Mouse (Mus musculus): ENCODE results near the gene Ppp5c. TPM values are rescaled to one million over a fixed set of nuclear protein-coding genes. Genes with fewer than 3 reads are reported as not detected.

Gene Ppp5c
- polyA plus RNA-seq, 1 experiment from 2014 or later = 102 TPM

GRCm38 (mm10) chr7:17060031-17060781 lies 32.5 kb upstream of the Ppp5c start:
- H3K9ac ChIP-seq = no peak overlapping the region
- peak overlapping the region; percentile 62; the same call in 1 of the 2 replicates for H3K4me2 ChIP-seq (replicated peaks)
- peaks cover 59% of the 10 kb centered on the region for H3K4me1 ChIP-seq
- peak overlapping the region; percentile 55; the same call in 1 of the 2 replicates for H3K27ac ChIP-seq
- H3K9me3 ChIP-seq (replicated peaks) = no peaks in the 10 kb centered on the region
- H3K36me3 ChIP-seq = no peaks in the 10 kb centered on the region
- peak; percentile 45 for ATAC-seq (ENCODE audit: low FRiP score)
- no peak overlapping the region for H3K4me3 ChIP-seq
- 37% methylated on average over 9 of the region's 9 CpGs for WGBS
- H3K27me3 ChIP-seq = peaks cover 50% of the 10 kb centered on the region

- H3K4me1 ChIP-seq = peaks cover 59% of the 10 kb centered on the region
- 86% methylated on average over 3 of the region's 3 CpGs for WGBS
Measured at GRCm38 (mm10) chr7:17059463-17059844, 31.7 kb upstream of the Ppp5c start.

GRCm38 (mm10) chr7:17058816-17059462 lies 31.2 kb upstream of the Ppp5c start:
- H3K36me3 ChIP-seq = no peaks in the 10 kb centered on the region
- H3K9ac ChIP-seq = no peak overlapping the region
- no peak overlapping the region for H3K4me2 ChIP-seq (replicated peaks)

More at GRCm38 (mm10) chr7:17059463-17059844, 31.7 kb upstream of the Ppp5c start:
- Histone ChIP-seq H3K27ac (peak overlapping the region; percentile 55; the same call in 1 of the 2 replicates), H3K9me3 (replicated peaks) (no peaks in the 10 kb centered on the region), H3K9ac (no peak overlapping the region), H3K36me3 (no peaks in the 10 kb centered on the region), H3K27me3 (peaks cover 50% of the 10 kb centered on the region), H3K4me2 (replicated peaks) (peak overlapping the region; percentile 62; the same call in 1 of the 2 replicates), H3K4me3 (no peak overlapping the region)
- ATAC-seq (ENCODE audit: low FRiP score) = no peak

GRCm38 (mm10) chr7:17058071-17058689 lies 30.5 kb upstream of the Ppp5c start:
- Histone ChIP-seq H3K9ac (peak overlapping the region; percentile 39; the same call in 1 of the 2 replicates), H3K9me3 (replicated peaks) (0 out of 2 replicates have a peak, but pooled peaks cover 5% of the 10 kb centered on the region), H3K4me2 (replicated peaks) (peak overlapping the region; percentile 29), H3K36me3 (no peaks in the 10 kb centered on the region), H3K27ac (peak overlapping the region; percentile 84), H3K4me1 (peaks cover 59% of the 10 kb centered on the region), H3K4me3 (no peak overlapping the region), H3K27me3 (peaks cover 44% of the 10 kb centered on the region)
- peak; percentile 44 for ATAC-seq (ENCODE audit: low FRiP score)
- 4% methylated on average over 16 of the region's 16 CpGs for WGBS

More at GRCm38 (mm10) chr7:17058816-17059462, 31.2 kb upstream of the Ppp5c start:
- Histone ChIP-seq H3K9me3 (replicated peaks) (no peaks in the 10 kb centered on the region), H3K27ac (peak overlapping the region; percentile 84), H3K4me3 (no peak overlapping the region), H3K27me3 (peaks cover 50% of the 10 kb centered on the region), H3K4me1 (peaks cover 59% of the 10 kb centered on the region)
- WGBS = 62% methylated on average over 8 of the region's 8 CpGs
- ATAC-seq (ENCODE audit: low FRiP score) = 0 out of 2 replicates have a peak, but pooled peaks have one; percentile 11

- Histone ChIP-seq H3K9ac (peak overlapping the region; percentile 55), H3K9me3 (replicated peaks) (0 out of 2 replicates have a peak, but pooled peaks cover 5% of the 10 kb centered on the region), H3K36me3 (no peaks in the 10 kb centered on the region), H3K4me2 (replicated peaks) (peak overlapping the region; percentile 61), H3K27ac (peak overlapping the region; percentile 70), H3K4me1 (peaks cover 50% of the 10 kb centered on the region), H3K27me3 (peaks cover 31% of the 10 kb centered on the region), H3K4me3 (peak overlapping the region; percentile 40)
- 35% methylated on average over 14 of the region's 14 CpGs for WGBS
- ATAC-seq (ENCODE audit: low FRiP score) = no peak
Measured at GRCm38 (mm10) chr7:17056601-17057523, 29.1 kb upstream of the Ppp5c start.

- peak overlapping the region; percentile 55 for H3K9ac ChIP-seq
- no peaks in the 10 kb centered on the region for H3K36me3 ChIP-seq
- H3K9me3 ChIP-seq (replicated peaks) = 0 out of 2 replicates have a peak, but pooled peaks cover 5% of the 10 kb centered on the region
- peak; percentile 65 for ATAC-seq (ENCODE audit: low FRiP score)
- peaks cover 45% of the 10 kb centered on the region for H3K4me1 ChIP-seq
- H3K4me2 ChIP-seq (replicated peaks) = peak overlapping the region; percentile 61
- H3K27me3 ChIP-seq = peaks cover 24% of the 10 kb centered on the region
- H3K4me3 ChIP-seq = peak overlapping the region; percentile 40
- under 1% methylated on average over 42 of the region's 42 CpGs for WGBS
- H3K27ac ChIP-seq = peak overlapping the region; percentile 70
Measured at GRCm38 (mm10) chr7:17056081-17056581, 28.4 kb upstream of the Ppp5c start.

- Histone ChIP-seq H3K27ac (no peak overlapping the region), H3K4me3 (peak overlapping the region; percentile 40), H3K9ac (no peak overlapping the region; the same call in 1 of the 2 replicates), H3K36me3 (no peaks in the 10 kb centered on the region), H3K4me2 (replicated peaks) (peak overlapping the region; percentile 61), H3K4me1 (peaks cover 38% of the 10 kb centered on the region), H3K9me3 (replicated peaks) (0 out of 2 replicates have a peak, but pooled peaks cover 5% of the 10 kb centered on the region), H3K27me3 (peaks cover 18% of the 10 kb centered on the region)
- WGBS = 94% methylated on average over 4 of the region's 4 CpGs
- no peak for ATAC-seq (ENCODE audit: low FRiP score)
Measured at GRCm38 (mm10) chr7:17055287-17055946, 27.7 kb upstream of the Ppp5c start.

- H3K27me3 ChIP-seq = peaks cover 18% of the 10 kb centered on the region
- H3K36me3 ChIP-seq = no peaks in the 10 kb centered on the region
- H3K4me3 ChIP-seq = no peak overlapping the region
- no peak overlapping the region for H3K4me2 ChIP-seq (replicated peaks)
- 90% methylated on average over 15 of the region's 16 CpGs for WGBS
- 0 out of 2 replicates have a peak, but pooled peaks cover 5% of the 10 kb centered on the region for H3K9me3 ChIP-seq (replicated peaks)
- peaks cover 29% of the 10 kb centered on the region for H3K4me1 ChIP-seq
- no peak for ATAC-seq (ENCODE audit: low FRiP score)
- H3K27ac ChIP-seq = no peak overlapping the region
- no peak overlapping the region for H3K9ac ChIP-seq
Measured at GRCm38 (mm10) chr7:17054325-17054989, 26.7 kb upstream of the Ppp5c start.

GRCm38 (mm10) chr7:17050933-17051594 lies 23.3 kb upstream of the Ppp5c start:
- H3K9ac ChIP-seq = no peak overlapping the region
- H3K27ac ChIP-seq = no peak overlapping the region
- H3K9me3 ChIP-seq (replicated peaks) = 0 out of 2 replicates have a peak, but pooled peaks cover 5% of the 10 kb centered on the region
- no peak overlapping the region for H3K4me3 ChIP-seq
- no peak overlapping the region for H3K4me2 ChIP-seq (replicated peaks)
- peaks cover 6% of the 10 kb centered on the region for H3K27me3 ChIP-seq
- no peak for ATAC-seq (ENCODE audit: low FRiP score)
- H3K36me3 ChIP-seq = no peaks in the 10 kb centered on the region
- WGBS = 11% methylated on average over 15 of the region's 17 CpGs
- peaks cover 2% of the 10 kb centered on the region for H3K4me1 ChIP-seq

GRCm38 (mm10) chr7:17050491-17050890 lies 22.8 kb upstream of the Ppp5c start:
- no peaks in the 10 kb centered on the region; the same call in 1 of the 2 replicates for H3K4me1 ChIP-seq
- no peak overlapping the region for H3K9ac ChIP-seq
- 62% methylated on average over 11 of the region's 11 CpGs for WGBS
- no peak overlapping the region for H3K4me3 ChIP-seq
- no peak for ATAC-seq (ENCODE audit: low FRiP score)
- no peak overlapping the region for H3K27ac ChIP-seq
- H3K27me3 ChIP-seq = peaks cover under 1% of the 10 kb centered on the region; the same call in 1 of the 2 replicates
- no peaks in the 10 kb centered on the region for H3K36me3 ChIP-seq
- no peak overlapping the region for H3K4me2 ChIP-seq (replicated peaks)
- 0 out of 2 replicates have a peak, but pooled peaks cover 5% of the 10 kb centered on the region for H3K9me3 ChIP-seq (replicated peaks)
